Mouse (Mus musculus) embryonic stem cell, embryonic (primary cell): ENCODE measurements around the gene Gm20388.

ENCODE experiments used
- CTCF ChIA-PET, 4 experiments: fragments of 300-600 bp in 2 of 4; fragments of 350-600 bp in 2 of 4; sonication (Branson Sonifier 250); formaldehyde crosslinking; loops; one replicate each; lab custom pipeline; 2022; ENCODE audit warnings: inconsistent platforms in 2 of 4; lab: Charles Lee
- POLR2A ChIA-PET, 4 experiments: fragments of 300-600 bp in 2 of 4; fragments of 350-600 bp in 2 of 4; sonication (Branson Sonifier 250); formaldehyde crosslinking; loops; one replicate each; lab custom pipeline; 2022; ENCODE audit warnings: antibody characterized with exemption in 4 of 4, inconsistent platforms in 1 of 4; lab: Charles Lee

Gm20388 gene

DNA sequence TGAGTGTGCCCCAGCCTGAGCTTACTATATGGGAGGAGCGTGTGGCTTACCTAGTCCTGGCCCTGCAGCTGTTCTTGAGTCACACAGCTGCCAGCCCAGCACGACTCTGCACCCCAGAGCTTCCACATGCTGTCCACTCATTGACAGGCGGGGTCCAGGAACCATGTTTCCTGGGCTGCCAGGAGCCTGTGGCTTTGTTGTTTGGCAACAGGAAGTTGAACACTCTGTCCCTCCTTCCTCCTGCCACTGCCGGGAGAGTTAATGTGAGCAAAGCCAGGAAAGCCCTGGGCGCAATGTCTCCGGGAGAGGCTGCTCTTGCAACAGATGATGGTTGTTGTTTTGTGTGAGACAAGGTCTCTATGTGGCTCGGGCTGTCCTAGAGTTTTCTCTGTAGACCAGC is 242.0 kb downstream of the Gm20388 start:
- ChIA-PET CTCF (interaction anchor here in 3 of 4 experiments (0.6 to 2.0 kb wide), 5 partner anchors 25 to 655 kb away, joined by 3 to 5 read pairs (median 4); partner anchors contain the start of gene Fam92b (in 1 of the 3)), POLR2A (interaction anchor here in 3 of 4 experiments (0.6 to 1.2 kb wide), 7 partner anchors 10 to 380 kb away, joined by 3 to 6 read pairs (median 3); no protein-coding TSS in a partner anchor)

DNA sequence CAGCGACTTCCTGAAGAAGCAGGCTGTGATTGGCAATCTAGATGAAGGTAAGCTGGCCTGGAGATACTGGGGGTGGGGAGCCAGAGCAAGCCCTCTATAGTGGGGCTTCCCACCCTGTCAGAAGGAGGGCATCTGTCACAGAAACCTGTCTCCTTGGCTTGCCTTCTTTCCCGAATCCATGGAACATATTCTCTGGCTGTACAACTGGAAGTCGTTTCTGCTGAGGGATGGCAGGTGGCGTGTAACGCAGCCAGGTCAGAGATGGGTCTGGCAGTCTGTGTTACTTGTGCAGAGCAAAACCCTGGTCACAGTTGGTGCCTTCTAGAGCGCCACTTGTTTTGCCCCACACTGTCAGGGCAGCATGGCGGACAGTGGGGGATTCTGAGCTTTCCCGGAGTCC is 249.7 kb downstream of the Gm20388 start:
- ChIA-PET CTCF (no interaction called here), POLR2A (no interaction called here)

DNA sequence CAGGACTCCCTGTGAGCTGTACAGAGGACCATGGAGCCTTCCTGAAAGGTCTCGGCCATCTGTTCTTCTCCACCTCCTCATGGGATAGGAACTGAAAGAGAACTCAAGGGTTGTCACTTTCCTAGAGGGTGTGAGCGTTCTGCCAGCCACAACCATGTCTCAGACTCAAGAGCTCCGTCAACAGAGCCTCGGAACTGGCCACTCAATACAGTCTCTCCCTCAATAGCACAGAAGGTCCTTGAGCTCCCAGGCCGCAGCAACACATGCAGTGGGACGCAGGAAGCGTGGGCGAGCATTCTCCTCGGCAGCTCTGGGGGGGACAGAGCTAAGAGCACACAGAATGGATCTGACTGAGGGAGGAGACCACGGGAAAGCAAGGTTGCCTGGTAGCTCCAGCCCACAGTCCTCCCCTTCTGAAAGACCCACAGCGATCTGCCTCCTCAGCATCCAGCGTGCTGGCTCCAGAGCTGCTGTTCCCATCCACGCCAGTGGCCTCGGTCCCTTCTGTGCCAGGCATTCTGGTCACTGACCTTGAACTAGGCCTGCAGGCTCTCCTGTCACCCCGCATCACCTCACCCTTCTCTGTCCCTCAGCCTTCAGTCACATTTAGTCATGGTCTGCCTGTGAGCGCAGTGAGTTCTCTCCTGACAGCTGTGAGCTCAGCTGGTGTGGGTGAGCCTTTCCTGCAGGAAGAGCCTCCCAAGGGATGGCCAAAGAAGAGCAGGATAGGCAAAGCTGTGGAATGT is 251.2 kb downstream of the Gm20388 start:
- CTCF ChIA-PET = interaction anchor here (0.6 to 1.8 kb wide), 5 partner anchors 15 to 139 kb away, joined by 3 to 8 read pairs (median 4); partner anchors contain the start of gene Fam92b (in 1 of the 4)
- POLR2A ChIA-PET = interaction anchor here in 2 of 4 experiments (1.3 to 1.7 kb wide), 2 partner anchors 10 to 11 kb away, joined by 3 to 4 read pairs; no protein-coding TSS in a partner anchor

DNA sequence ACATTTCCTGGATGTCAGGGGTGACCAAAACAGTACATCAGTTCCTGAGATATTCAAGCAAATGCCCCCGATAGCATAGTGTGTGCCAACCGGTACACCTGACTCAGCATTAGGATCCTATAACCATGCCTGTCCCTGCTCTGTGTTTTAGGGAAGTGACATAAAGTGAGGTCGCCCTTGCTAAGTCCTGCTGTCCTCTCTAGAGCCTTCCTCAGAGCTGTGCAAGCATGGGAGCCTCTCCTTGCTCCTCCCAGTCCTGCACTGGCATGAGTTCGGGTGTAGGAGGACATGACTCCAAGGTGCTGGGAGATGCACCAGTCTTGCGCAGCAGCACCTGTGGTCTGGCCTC is 251.7 kb downstream of the Gm20388 start:
- CTCF ChIA-PET = interaction anchor here (0.5 to 2.9 kb wide), 7 partner anchors 15 to 666 kb away, joined by 3 to 18 read pairs (median 5); partner anchors contain the start of gene Fam92b (in 1 of the 4)

DNA sequence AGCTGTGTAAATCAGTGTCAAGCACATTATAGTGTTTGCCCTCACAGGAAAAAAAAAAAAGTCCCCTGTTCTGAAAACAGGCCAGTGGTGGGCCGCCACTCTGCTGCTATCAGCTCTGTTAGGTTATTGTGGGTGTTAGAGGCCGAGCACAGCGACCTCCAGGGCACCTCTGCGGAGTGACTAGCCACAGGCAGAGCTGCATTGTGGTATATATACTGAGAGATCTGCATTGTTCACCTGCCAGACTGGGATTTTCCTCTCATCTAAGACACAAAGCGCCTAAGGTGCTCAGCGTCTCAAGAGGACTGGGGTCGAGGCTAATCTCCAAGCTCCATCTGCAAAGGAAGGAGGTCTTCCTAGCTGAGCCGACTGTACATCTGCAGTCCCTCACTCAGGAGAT is 252.7 kb downstream of the Gm20388 start:
- CTCF ChIA-PET = interaction anchor here (0.7 to 2.9 kb wide), 12 partner anchors 9 to 665 kb away, joined by 3 to 18 read pairs (median 4); partner anchors contain the start of gene Fam92b (in 1 of the 4)

More for the DNA sequence above, 251.7 kb downstream of the Gm20388 start:
- POLR2A ChIA-PET = interaction anchor here in 2 of 4 experiments (0.9 to 2.9 kb wide), 5 partner anchors 9 to 15 kb away, joined by 3 to 9 read pairs (median 4); partner anchors contain the start of gene Fam92b (in 1 of the 2)

DNA sequence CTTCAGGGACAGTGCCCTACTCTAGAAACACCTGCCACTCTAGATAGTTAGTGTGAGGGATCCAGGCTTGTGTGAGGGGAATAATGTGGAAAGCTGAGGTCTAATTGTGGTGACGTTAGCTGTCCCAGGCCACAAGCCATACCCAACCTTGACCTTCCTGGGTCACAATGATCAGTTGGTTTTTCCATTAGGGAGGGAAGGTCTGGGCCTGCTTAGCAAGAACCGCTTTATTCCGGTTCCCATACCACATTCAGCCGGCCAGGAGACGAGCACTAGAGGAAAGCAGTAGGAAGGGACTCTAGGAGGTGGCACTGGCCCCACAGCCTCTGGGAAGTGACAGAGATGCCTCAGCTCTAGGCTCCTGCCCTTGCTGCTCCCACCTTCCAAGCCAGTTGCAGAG is 253.4 kb downstream of the Gm20388 start:
- ChIA-PET CTCF (interaction anchor here (0.6 to 2.9 kb wide), 13 partner anchors 9 to 487 kb away, joined by 3 to 19 read pairs (median 4); partner anchors contain the start of gene Fam92b (in 1 of the 4)), POLR2A (interaction anchor here in 2 of 4 experiments (0.6 to 2.9 kb wide), 9 partner anchors 9 to 665 kb away, joined by 3 to 9 read pairs (median 4); partner anchors contain the start of genes Fam92b (in 2 of the 2) and 6430548M08Rik (in 1 of the 2))

More for the DNA sequence above, 252.7 kb downstream of the Gm20388 start:
- POLR2A ChIA-PET = interaction anchor here in 2 of 4 experiments (0.6 to 2.9 kb wide), 8 partner anchors 8 to 365 kb away, joined by 3 to 9 read pairs (median 4); partner anchors contain the start of genes 6430548M08Rik (in 1 of the 2) and Fam92b (in 1 of the 2)

DNA sequence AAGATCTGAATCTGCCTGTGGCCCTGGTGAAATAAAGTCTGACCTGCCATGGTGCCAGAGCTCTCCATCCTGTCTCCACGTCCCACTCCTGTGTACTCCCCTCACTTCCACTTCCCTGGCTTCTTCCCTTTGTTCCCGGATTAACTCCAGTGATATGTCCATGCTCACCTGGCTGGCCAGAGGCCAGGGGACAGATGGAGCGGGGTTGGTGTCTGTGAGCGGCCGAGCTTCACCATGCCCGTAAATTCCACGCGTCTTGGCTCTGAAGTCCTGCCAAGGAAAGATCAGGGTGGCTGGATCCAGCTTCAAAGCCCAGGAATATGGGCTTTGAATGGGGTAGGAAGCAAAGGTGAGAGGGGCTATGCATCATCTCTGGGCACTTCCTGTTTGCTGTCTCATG is 256.5 kb downstream of the Gm20388 start:
- ChIA-PET POLR2A (interaction anchor here in 1 of 4 experiments (1.4 kb wide), 1 partner anchor 9 kb away, joined by 4 read pairs; no protein-coding TSS in a partner anchor), CTCF (interaction anchor here in 1 of 4 experiments (1.1 kb wide), 1 partner anchor 12 kb away, joined by 3 read pairs; no protein-coding TSS in a partner anchor)

DNA sequence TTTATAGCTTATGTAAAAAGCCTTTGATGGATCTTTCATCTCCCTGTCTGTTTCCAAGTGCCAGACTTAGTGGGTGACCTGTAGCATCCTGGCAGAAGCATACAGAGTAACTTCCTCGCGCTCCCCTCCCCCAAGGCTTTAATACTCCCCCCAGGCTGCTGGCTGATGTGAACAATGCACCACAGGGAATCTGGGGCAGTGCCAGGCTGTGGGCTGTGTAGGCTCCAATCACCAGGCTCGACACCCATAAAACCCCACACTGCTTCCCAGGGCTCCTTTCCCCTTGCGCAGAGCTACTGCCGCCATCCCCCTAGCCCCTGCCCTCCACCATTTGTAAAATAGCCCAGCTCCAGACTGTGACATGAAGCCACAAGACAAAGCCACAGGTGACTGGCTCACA is 257.2 kb downstream of the Gm20388 start:
- ChIA-PET POLR2A (interaction anchor here in 1 of 4 experiments (1.4 kb wide), 1 partner anchor 8 kb away, joined by 4 read pairs; no protein-coding TSS in a partner anchor), CTCF (interaction anchor here (0.7 to 2.0 kb wide), 4 partner anchors 11 to 424 kb away, joined by 3 to 9 read pairs (median 4); no protein-coding TSS in a partner anchor)

DNA sequence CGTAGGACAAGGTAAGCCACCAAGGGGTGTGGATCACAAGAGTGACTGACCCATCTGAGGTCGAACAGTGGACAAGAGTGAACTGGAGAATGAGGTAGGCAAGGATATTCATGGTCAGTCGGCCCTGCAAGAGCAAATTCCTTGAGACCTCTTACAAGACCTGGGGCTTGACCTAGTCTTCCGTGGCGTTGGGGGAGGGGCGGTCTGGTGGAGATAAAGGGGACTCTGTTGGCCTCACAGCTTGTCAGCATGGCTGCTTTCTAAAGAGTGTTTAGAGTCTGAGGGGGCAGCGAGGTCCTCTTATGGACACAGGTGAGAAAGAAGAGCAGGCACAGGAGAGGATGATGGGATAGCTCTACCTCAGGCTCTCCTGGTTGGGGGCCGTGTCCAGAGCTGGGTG is 258.5 kb downstream of the Gm20388 start:
- ChIA-PET POLR2A (interaction anchor here in 1 of 4 experiments (0.7 kb wide), 1 partner anchor 230 kb away, joined by 3 read pairs; no protein-coding TSS in a partner anchor), CTCF (interaction anchor here in 2 of 4 experiments (1.9 to 2.0 kb wide), 2 partner anchors 10 kb away, joined by 7 to 9 read pairs; no protein-coding TSS in a partner anchor)

DNA sequence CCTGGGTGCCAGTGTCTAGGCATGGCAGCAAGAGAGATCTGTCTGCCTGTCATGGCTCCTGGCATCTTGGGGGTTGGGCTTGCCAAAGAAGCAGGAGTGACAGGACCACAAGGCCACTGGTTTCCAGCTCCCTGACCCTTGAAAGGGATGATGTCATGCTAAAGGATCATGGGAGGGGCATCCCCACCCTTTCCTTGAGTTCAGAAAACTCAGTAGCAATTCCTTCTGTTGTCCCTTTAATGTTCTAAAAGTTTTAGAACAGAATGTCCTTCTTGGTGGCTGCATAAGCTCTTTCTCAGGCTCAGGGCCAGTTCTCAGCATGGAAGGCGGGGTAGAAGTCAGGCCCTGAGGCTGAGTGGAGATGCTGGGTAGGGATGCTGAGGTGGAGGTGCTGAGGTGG is 262.6 kb downstream of the Gm20388 start:
- POLR2A ChIA-PET = interaction anchor here in 2 of 4 experiments (1.0 to 1.7 kb wide), 2 partner anchors 9 to 10 kb away, joined by 3 to 4 read pairs; no protein-coding TSS in a partner anchor
- CTCF ChIA-PET = interaction anchor here in 1 of 4 experiments (1.1 to 1.4 kb wide), 2 partner anchors 9 to 53 kb away, joined by 3 to 4 read pairs; no protein-coding TSS in a partner anchor

DNA sequence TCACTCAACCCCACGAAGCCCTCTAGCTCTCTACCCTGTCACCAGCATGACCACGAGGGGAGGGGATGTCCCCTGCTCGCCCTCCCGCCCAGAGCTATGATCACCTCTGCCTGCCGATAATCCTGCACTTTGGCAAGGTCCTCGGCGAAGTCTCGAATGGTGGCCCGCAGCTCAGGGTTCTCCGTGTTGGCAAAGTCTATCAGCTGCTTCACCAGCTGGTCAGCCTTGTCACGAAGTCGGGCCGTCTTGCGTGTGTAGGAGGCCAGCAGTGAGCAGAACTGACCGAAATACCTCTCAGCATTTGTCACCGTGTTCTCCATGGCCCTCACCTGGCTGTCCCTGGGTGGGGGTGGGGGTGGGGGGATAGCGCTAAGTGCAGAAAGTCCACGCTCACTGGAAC is 264.0 kb downstream of the Gm20388 start:
- ChIA-PET CTCF (interaction anchor here in 1 of 4 experiments (0.6 to 1.2 kb wide), 3 partner anchors 126 to 1316 kb away, joined by 3 to 7 read pairs (median 3); no protein-coding TSS in a partner anchor), POLR2A (interaction anchor here in 1 of 4 experiments (0.7 kb wide), 1 partner anchor 51 kb away, joined by 3 read pairs; no protein-coding TSS in a partner anchor)

DNA sequence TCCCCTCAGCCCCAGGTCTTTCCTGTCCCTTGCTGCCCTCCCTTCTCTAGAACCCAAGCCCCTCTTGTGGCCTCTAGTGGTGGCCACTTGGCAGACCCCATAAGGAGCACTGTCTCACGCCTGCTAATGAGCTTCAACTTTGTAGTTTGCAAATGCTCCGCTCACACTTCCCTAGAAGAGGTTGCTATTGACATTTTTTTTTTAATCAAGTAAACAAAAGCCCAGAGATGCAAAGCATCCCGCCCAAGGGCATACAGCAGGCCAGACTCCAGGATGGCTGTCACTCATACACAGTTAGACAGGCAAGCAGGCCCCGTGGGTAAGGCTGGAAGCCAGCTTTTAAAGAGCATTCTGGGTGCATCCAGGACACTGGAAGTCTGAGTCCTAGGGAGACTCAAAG is 266.0 kb downstream of the Gm20388 start:
- CTCF ChIA-PET = interaction anchor here (0.5 to 3.5 kb wide), 20 partner anchors 12 to 390 kb away, joined by 3 to 72 read pairs (median 6); no protein-coding TSS in a partner anchor
- POLR2A ChIA-PET = interaction anchor here in 3 of 4 experiments (0.5 to 1.6 kb wide), 9 partner anchors 13 to 673 kb away, joined by 3 to 9 read pairs (median 4); partner anchors contain the start of gene Gins2 (in 1 of the 3)

DNA sequence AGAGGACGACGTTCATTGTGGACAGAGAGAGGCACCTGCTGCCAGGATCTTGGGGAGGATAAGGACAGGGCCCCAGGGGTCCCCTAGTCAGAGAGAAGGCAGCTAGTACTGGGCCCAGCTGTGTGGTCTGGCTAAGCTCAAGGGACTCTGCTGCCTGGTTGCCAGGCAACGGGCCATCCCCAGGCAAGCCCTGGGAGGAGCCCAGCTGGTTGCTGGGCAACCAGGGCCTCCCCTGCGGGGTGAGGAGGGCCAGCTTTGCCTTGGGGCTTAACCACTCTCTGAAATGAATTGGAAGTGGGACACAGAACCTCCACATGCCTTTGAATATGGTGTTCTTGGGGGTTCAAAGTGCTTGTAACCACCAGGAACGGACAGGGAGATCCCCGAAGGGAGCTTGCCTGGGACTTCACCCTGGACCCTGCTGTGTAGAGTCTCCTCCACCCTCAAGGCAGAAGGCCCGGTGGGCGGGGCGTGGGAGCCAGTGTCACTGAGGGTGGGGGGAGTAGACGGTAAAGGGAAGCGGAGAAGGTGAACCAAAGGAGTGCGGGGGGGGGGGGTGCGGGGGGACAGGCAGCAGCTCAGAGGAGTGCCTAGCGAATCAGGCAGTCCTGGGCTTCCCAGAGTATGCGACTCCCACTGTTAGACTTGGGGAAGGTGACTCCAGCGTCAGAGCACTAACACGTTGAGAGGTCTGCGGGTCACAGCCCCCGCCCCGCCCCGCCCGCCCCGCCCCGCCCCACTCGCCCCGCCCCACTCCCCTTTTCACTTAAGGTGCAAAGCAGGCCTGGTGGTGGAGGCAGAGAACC is 266.9 kb downstream of the Gm20388 start, which contains the start of gene Fam92b:
Gene Fam92b (minus strand): TSS at position 149 of the 806 bp plus-strand sequence.
- CTCF ChIA-PET = interaction anchor here (0.5 to 3.5 kb wide), 43 partner anchors 10 to 1350 kb away, joined by 3 to 72 read pairs (median 4); no protein-coding TSS in a partner anchor

DNA sequence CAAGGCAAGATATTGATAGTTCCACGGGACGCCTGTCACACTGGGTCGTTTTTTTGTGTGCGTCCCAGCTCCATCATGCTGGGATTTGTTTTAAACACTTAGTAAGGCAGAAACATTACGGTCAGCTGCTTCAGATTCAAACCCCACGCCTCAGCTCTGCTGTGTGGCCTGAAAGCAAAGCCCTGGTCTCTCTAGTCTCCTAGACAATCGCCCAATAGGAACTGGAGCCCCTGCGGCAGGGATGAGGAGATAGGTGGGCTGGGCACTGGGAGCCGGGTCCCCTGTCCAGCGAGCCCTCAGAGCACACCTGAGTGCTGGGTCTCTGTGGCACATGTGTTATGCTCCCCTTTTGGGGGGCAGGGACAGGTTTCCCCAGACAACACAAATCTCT is 267.5 kb downstream of the Gm20388 start:
- ChIA-PET CTCF (interaction anchor here (0.6 to 3.5 kb wide), 43 partner anchors 9 to 623 kb away, joined by 3 to 72 read pairs (median 6); no protein-coding TSS in a partner anchor), POLR2A (interaction anchor here in 2 of 4 experiments (1.0 to 1.5 kb wide), 10 partner anchors 11 to 112 kb away, joined by 3 to 9 read pairs (median 3); no protein-coding TSS in a partner anchor)

More for the DNA sequence above, 266.9 kb downstream of the Gm20388 start, which contains the start of gene Fam92b:
- POLR2A ChIA-PET = interaction anchor here in 3 of 4 experiments (0.5 to 1.6 kb wide), 19 partner anchors 12 to 490 kb away, joined by 3 to 9 read pairs (median 3); partner anchors contain the start of genes Cox4i1 (in 1 of the 3), Gins2 (in 1 of the 3) and Gm27021 (in 1 of the 3)

DNA sequence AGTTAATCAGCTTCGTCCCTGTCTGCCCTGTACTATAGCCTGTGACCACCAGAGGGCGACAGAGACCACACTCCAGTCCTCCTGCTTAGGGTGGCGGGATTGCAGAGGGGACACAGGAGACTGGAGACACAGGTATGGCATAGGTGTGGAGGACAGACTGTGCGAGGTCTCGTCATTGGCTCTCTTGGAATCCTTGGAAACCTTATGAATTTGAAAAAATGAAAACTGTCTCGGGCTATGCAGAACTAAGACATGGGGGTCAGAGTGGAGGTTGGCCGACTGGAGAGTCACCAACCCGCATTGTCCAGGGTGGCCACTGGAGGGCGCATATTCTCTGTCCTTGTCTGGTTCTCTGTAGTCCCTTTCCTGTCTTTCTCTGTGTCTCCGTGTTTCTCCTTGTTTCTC is 268.4 kb downstream of the Gm20388 start:
- POLR2A ChIA-PET = interaction anchor here in 2 of 4 experiments (0.6 to 1.5 kb wide), 4 partner anchors 43 to 117 kb away, joined by 3 to 4 read pairs (median 3); partner anchors contain the start of gene 6430548M08Rik (in 1 of the 2)
- CTCF ChIA-PET = interaction anchor here (0.5 to 3.5 kb wide), 154 partner anchors 8 to 1682 kb away, joined by 3 to 72 read pairs (median 4); partner anchors contain the start of genes 6430548M08Rik (in 3 of the 4), Gins2 (in 1 of the 4) and Gse1 (in 1 of the 4)

DNA sequence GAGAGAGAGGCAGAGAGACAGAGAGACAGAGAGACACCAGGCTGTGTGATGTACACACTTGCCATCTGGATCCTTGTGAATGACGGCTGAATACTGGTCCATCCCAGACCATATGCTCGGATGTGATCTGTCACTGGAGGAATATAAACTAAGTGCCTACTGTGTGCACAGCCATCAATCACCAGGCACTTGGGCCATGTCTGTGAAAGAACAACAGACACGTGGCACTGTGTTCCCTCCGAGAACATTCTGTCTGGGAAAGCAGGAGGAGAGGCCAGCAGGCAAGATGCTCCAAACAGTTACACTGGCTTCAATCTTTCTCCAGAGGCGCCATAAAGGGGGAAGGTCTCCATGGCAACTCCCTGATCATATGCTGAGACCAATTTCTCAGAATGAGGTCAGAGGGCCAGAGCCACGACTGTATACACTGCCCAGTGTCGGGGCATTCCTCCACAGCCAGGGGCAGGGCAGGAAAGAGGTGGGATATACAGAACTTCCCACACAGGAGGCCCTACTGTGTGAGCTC is 269.9 kb downstream of the Gm20388 start:
- ChIA-PET CTCF (no interaction called here), POLR2A (no interaction called here)
